Mouse (Mus musculus) kidney, embryonic 14.5 days (tissue): Measurements from ENCODE around the gene Scgb1b29. TPM values are rescaled to one million over a fixed set of nuclear protein-coding genes. Genes with fewer than 3 reads are reported as not detected.
"Not testable (repeated sequence)": the region's sequence is repeated elsewhere in the genome, so short reads cannot be mapped to it uniquely, and the experiment has no call there.

Experiments
- ATAC-seq: fragments of 200-750 bp; cut with Nextera tagmentation; 2 replicates; pipeline ENCODE4 v1.8.0; 2017; ENCODE audit warnings: moderate number of reproducible peaks, mild to moderate bottlenecking, moderate TSS enrichment, moderate library complexity; ENCODE audit not compliant: low FRiP score, low TSS enrichment
- H3K27ac ChIP-seq: fragments of 300-500 bp; sonication (generic); 2 replicates; pipeline ENCODE4 v1.5.1; 2014; ENCODE audit warnings: low read depth, mild to moderate bottlenecking, low read length, moderate library complexity, mixed read lengths
- H3K27me3 ChIP-seq: fragments of 300-500 bp; sonication (generic); 2 replicates; pipeline ENCODE4 v1.6.1; 2014; ENCODE audit warnings: mild to moderate bottlenecking, low read length; ENCODE audit not compliant: control insufficient read depth, insufficient read depth
- H3K36me3 ChIP-seq: fragments of 300-500 bp; sonication (generic); 2 replicates; pipeline ENCODE4 v1.6.1; 2014; ENCODE audit warnings: low read length, mixed read lengths; ENCODE audit not compliant: control insufficient read depth, insufficient read depth
- H3K4me1 ChIP-seq: fragments of 300-500 bp; sonication (generic); 2 replicates; pipeline ENCODE4 v1.6.1; 2014; ENCODE audit warnings: low read length, mixed read lengths; ENCODE audit not compliant: control insufficient read depth, insufficient read depth
- H3K4me2 ChIP-seq: fragments of 300-500 bp; sonication (generic); replicated peaks from 2 replicates; pipeline ENCODE4 v1.6.1; 2014; ENCODE audit warnings: low read depth, mild to moderate bottlenecking, low read length
- H3K4me3 ChIP-seq: fragments of 300-500 bp; sonication (generic); 2 replicates; pipeline ENCODE4 v1.5.1; 2014; ENCODE audit warnings: mild to moderate bottlenecking, low read length
- H3K9ac ChIP-seq: fragments of 300-500 bp; sonication (generic); 2 replicates; pipeline ENCODE4 v1.6.1; 2014; ENCODE audit warnings: low read depth, mild to moderate bottlenecking, low read length, moderate library complexity
- H3K9me3 ChIP-seq: fragments of 300-500 bp; sonication (generic); 2 replicates; pipeline ENCODE4 v1.6.1; 2016; ENCODE audit warnings: low read length; ENCODE audit not compliant: control insufficient read depth
- WGBS: fragments of 180-500 bp; shearing (Covaris S2); extraction: QIAGEN DNeasy Blood & Tissue Kit; methylation state at CpG from one replicate; pipeline ENCODE4 v1.1.7; 2014; 5-methylcytosine and 5-hydroxymethylcytosine counted together
- polyA plus RNA-seq: library from polyadenylated mRNA; unstranded; fragments of >200 nt; fragmentation: Nextera tagmentation; extraction: Ambion mirVana; gene quantifications from 2 replicates; pipeline ENCODE4 v1.2.1, GENCODE M21; 2014

Scgb1b29 gene
- polyA plus RNA-seq = not detected in 2 replicates

DNA sequence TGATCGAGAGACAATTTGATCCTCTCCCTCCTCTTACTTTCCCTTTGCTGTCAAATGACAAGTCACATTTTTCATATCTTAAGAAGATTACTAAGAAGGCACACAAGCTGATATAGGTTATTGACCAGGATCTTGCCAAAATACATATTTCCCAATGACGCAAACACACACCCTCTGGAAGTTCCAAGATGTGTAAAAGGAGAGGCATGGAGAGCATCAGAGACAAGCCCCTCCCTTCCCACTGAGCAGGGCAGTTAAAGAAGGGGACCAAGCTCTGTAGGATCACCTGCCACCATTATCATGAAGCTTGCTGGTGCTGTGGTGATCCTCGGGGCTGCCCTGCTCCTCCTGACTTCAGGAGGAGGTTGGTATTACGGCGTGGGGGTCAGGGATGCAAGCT lies at the start of gene Scgb1b29:
TSS of gene Scgb1b29 (plus strand) at position 301 of the 400 bp plus-strand sequence.
- not testable (repeated sequence) for H3K4me1 ChIP-seq, H3K27ac ChIP-seq, H3K9ac ChIP-seq, ATAC-seq, H3K4me2 ChIP-seq, H3K27me3 ChIP-seq, H3K4me3 ChIP-seq, H3K9me3 ChIP-seq, H3K36me3 ChIP-seq
- 93% methylated on average over 4 of the region's 5 CpGs for WGBS

DNA sequence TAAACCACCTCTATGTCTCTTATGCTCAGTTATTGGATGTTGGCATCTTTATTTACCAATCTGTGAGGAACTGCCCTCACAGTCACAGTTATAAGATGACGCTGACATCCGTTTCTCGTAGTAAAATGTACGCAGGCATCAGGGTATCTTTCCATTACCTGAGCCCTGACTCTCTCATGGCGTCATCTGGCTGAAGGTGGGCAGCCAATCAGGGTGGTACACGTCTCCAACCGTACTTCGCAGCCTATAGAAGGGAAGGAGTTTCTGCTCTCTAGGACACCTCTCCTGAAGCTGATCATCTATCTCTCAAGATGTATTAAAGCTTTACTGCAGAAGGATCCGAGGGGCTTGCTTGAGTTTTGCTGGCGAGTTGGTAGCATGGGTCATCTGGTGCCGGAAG lies 12.7 kb upstream of the Scgb1b29 start:
- not testable (repeated sequence) for H3K36me3 ChIP-seq, H3K4me2 ChIP-seq, H3K9ac ChIP-seq, H3K9me3 ChIP-seq, H3K27ac ChIP-seq, H3K4me3 ChIP-seq, H3K4me1 ChIP-seq, H3K27me3 ChIP-seq, ATAC-seq
- WGBS = 85% methylated on average over 10 of the region's 11 CpGs

Other genes starting within 250 kb of the Scgb1b29 start
- gene Scgb2b11, start 230.4 kb upstream of the Scgb1b29 start, polyA plus RNA-seq = not detected in 2 replicates
- gene Scgb1b11, start 218.7 kb upstream of the Scgb1b29 start, polyA plus RNA-seq = not detected in 2 replicates
- gene Scgb2b12, start 114.3 kb upstream of the Scgb1b29 start, polyA plus RNA-seq = not detected in 2 replicates
- not detected in 2 replicates for gene Scgb1b12, start 107.4 kb upstream of the Scgb1b29 start, polyA plus RNA-seq